Mouse (Mus musculus) cerebellum, adult 2 months (tissue): ENCODE data around the gene Chst14.

Experiments
- CTCF ChIP-seq: fragments of 200-500 bp; IDR thresholded peaks from 2 replicates; pipeline ENCODE4 v1.5.1; 2011; ENCODE audit warnings: low read depth, mild to moderate bottlenecking, control low read depth, low read length, moderate library complexity, borderline replicate concordance; ENCODE audit not compliant: insufficient read depth
- POLR2A ChIP-seq: fragments of 200-500 bp; IDR thresholded peaks from 2 replicates; pipeline ENCODE4 v1.6.1; 2011; ENCODE audit warnings: low read length, control low read depth, borderline replicate concordance; ENCODE audit not compliant: insufficient read depth

DNA sequence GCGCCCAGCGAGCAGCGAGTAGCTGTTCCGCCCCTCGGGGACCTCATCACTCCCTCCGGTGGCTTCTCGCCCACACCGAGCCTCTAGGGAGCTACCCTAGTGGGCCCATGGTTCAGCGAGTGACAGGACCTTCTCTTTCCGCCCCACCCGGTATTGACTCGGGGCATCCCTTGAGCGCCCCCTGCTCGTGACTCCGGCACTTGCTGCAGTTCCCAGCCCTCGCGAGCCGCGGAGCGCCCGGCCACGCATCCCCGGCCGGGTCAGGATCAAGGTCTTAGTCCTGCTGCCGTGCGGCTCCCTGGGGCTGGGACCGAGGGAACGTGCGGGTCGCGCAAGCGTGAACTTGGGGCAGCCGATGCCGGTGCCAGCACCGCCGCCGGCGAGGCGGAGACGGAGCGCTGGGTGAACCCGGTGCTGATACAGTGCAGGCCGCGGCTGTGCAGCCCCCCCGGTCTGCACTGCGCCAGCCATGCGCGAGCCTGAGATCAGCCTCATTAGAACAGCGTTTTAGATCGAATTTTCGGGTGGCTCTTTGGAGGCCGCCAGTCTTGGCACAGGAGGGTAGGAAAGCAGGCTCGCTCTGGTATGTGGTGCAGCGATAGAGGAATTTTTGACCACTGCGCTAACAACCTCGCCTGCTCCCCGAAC is 50.1 kb downstream of the Chst14 start:
- TF ChIP-seq CTCF, result peak; percentile 70
- peak; percentile 62; the same call in 1 of the 2 replicates for TF ChIP-seq POLR2A
